Mouse (Mus musculus): Measurements from ENCODE around the gene H2-DMb2.

GRCm38 (mm10) chr17:34106555-34106954 lies 36.6 kb upstream of the H2-DMb2 start:
- TF ChIP-seq CTCF (IDR thresholded peaks at IDR 0.05; ENCODE audit: control insufficient read depth, insufficient read depth, low read length), result no peak
- TF ChIP-seq POLR2A (IDR thresholded peaks at IDR 0.05; ENCODE audit: borderline replicate concordance, control insufficient read depth, low read depth, low read length), result no peak
